Mouse (Mus musculus) layer of hippocampus, adult 11-12 months (tissue): ENCODE data around the gene Sh2d3c.
A peak's percentile ranks its signal among the peaks of the same experiment; 100 is the strongest.

ENCODE experiments used
- DNase-seq: peaks from one replicate; pipeline ENCODE4 v3.0.0; 2022; ENCODE audit warnings: low spot score

The Sh2d3c gene

DNA sequence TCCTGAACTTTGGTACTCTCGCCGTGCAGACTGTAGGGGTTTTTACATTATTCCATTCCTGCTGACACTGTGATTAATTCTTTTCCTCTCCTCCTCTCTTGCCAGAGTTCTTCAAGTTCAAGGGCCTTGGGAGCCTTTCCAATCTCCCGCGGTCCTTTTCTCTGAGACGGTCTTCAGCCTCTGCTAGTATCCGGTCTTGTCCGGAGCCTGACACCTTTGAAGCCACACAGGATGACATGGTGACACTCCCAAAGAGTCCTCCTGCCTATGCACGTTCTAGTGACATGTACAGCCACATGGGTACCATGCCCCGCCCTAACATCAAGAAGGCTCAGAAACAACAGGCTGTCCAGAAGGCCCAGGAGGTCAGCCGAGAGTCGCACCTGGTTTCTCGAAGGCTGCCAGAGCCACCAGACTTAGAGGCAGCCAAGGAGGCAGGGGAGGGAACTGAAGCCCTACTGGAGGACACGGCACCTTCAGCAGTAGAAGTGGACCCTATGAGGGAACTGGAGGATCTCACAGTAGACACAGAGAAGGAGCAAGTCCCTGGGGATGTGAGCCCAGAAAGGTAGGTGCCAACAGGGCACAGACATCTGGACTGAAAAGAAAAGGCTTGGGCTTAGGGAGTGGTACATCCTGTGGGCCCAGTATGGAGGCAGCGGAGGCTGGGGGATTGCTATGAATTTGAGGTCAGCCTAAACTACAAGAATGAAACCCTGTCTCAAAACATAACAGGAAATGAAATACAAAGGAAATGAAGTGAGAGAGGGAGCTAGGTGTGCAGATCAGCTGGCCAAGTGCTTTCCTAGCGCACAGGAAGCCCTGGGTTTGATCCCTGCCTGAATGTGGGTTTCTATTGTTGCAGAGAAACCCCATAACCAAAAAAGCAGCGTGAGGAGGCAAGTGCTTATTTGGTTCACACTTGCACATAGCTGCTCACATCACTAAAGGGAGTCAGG is 4.3 kb downstream of the Sh2d3c start:
- DNase-seq = no peak

DNA sequence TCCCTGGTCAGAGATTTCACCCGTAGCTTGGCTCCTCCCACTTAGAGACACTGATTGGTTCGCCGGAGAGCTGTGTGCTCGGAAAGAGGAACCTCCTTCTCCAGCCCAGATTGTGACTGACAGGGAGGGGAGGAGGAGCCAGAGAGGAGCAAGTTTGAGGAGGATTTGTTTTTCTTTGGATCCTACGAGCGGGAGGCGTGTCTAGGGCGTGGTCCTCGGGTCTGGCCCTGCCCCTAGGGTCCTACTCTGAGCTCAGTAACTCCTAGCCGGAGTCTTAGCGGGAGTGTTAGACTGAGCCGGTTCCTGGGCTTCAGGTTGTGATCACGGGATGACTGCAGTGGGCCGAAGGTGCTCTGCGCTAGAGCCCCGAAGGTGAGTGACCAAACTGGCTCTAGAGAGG is 6.6 kb downstream of the Sh2d3c start:
- DNase-seq = peak; percentile 86

DNA sequence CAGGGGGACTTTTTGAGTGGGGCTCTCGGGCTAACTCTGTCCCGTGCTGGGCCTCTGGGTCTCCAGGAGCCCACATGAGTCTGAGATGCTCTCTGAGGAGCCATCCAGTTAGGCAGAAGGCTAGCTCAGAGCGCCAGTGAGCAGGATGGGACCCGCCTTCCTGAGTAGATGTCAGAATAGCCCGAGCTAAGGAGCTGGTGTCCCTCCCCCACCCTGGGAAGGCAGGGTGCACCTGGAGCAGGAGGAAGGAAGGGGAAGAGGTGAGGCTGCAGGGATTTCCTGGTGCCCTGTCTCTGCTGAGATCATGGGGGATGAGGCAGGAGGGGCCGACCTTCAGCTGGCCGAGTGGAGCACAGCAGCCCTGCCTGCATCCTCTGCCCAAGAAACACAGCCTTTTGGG is 7.6 kb downstream of the Sh2d3c start:
- DNase-seq = no peak

GRCm38 (mm10) chr2:32729547-32729946 is 8.7 kb downstream of the Sh2d3c start:
- no peak for DNase-seq

DNA sequence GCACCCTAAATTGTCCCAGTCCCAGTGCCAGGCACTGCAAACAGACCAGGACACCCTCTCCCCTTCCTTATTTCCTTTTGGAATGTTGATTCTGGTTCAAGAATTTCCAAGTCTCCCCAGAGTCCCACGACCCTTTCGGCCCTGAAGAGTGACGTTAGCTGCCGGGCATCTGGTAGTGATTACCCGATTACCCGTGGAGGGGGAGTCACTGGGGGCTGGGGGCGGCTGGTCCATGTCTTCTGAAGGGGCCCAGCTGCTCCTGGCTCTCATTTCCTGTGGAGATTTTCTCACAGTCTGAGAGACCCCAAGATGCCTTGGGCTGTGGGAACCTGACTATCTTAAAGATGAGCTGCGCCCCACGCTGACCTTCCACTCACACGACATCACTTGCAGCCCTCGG is 10.0 kb downstream of the Sh2d3c start:
- no peak for DNase-seq

DNA sequence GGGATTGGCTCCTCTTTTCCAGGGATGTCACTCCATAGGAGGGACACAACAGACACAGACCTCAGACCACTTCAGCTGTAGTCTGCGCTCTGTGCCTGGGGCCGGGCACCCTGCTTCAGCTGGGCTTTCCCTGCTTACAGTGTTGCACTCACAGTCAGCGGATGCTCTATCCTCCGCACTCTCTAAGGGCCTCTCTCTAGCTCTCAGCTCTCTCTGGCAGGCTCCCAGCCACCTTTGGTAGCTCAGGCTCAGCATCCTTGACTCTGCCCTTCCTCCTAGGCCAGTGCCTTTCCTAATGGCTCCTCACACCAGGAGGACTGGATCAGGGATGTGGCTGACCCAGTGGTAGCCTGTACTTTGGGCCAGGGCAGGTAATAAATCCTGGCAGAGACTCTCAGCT is 11.1 kb downstream of the Sh2d3c start:
- DNase-seq = no peak

DNA sequence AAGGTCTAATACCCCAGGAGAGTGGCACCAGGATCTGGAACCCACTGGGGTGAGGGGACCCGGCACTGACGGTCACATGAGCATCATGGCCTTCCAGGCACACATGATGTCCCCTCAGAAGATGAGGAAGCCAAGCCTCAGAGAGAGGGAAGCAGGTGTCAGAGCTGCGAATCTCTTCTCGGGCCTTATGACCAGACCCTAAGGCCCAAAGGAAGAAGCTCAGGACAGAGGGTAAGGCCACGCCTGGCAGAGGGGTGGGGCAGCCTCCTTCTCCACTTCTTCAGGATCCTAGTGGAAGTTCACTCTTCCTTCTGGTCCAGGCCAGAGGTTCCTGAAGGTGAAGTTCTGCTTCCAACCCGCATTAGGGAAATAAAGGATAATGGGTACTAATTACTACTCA is 11.8 kb downstream of the Sh2d3c start:
- no peak for DNase-seq

- no peak for DNase-seq
These were observed 13.6 kb downstream of the Sh2d3c start for GRCm38 (mm10) chr2:32734480-32734879.

- no peak for DNase-seq
These were observed 14.1 kb downstream of the Sh2d3c start for GRCm38 (mm10) chr2:32734933-32735332.

GRCm38 (mm10) chr2:32736306-32736829 is 15.5 kb downstream of the Sh2d3c start:
- DNase-seq = no peak

GRCm38 (mm10) chr2:32737008-32737407 is 16.2 kb downstream of the Sh2d3c start:
- no peak for DNase-seq

DNA sequence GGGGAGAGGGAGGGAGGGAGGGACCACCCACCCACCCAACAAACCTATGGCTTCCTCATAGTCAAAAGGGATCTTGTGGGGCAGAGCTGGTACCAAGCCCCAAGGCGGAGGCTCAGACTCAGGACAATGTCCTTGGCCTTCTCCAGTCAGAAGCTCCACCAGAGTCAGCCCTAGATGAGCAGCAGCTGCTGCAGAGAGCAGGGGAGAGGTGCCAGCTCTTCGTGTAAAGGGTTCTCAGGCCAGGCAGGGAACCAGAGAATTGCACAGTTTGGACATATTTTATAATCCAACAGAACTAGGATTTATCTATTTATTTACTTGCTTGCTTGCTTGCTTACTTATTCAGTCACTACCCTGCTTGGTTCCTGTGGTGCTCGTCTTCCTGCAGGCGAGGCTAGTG is 18.5 kb downstream of the Sh2d3c start:
- DNase-seq = no peak

- DNase-seq = no peak
These were observed 20.0 kb downstream of the Sh2d3c start, which contains the start of gene 6330409D20Rik for GRCm38 (mm10) chr2:32740916-32741272. TSS of gene 6330409D20Rik (minus strand) at chr2:32741016.

DNA sequence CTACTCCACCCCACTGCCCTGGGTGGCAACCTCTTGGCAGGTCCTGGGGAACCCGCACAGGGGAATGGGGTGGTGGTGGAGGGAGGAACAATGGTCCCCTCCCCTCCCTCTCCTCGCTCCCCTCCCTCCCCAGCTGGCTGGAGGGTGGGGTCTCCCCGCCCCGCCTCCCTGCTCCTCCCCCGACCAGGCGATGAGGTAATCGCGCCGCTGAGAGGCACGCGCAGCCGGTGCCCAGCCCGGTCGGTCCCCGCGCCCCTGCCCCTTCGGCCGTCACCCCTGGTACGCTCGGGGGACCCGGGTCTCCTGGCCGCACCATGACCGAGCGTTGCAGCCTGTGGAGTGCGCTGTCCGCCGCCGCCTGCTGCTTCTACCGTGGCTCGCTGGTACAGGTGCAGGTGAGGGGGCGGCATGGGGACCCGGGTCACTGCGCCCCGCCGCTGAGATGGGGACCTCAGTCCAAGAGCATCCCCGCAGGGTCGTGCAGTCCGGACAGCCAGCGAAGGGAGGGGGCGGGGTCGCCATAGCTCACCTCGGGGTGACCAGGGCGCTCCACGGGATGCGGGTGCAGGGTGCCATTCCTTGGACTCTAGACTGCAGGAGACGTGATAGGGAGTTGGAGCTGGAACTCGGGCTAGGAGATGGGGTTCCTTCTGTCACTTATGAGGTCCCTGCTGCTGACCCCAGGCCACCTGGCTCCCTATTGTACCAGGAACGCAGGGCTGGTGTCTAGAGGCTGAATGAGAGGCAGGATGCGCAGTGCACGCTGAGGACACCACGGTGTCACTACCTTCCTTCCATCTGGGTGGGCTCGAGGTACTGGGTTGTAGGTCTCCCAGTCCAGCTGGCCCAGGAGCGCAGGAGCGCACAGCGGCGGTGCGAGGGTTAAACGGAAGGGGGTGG is 20.7 kb downstream of the Sh2d3c start:
- DNase-seq = peak; percentile 48

- peak; percentile 80 for DNase-seq
These were observed 21.3 kb downstream of the Sh2d3c start for GRCm38 (mm10) chr2:32742173-32742531.

- no peak for DNase-seq
These were observed 23.6 kb downstream of the Sh2d3c start for GRCm38 (mm10) chr2:32744272-32744982.

GRCm38 (mm10) chr2:32749082-32749481 is 28.2 kb downstream of the Sh2d3c start:
- DNase-seq = no peak

- DNase-seq = no peak
These were observed 29.3 kb downstream of the Sh2d3c start for GRCm38 (mm10) chr2:32750199-32750598.

- DNase-seq = no peak
These were observed 30.2 kb downstream of the Sh2d3c start for GRCm38 (mm10) chr2:32750887-32751664.

DNA sequence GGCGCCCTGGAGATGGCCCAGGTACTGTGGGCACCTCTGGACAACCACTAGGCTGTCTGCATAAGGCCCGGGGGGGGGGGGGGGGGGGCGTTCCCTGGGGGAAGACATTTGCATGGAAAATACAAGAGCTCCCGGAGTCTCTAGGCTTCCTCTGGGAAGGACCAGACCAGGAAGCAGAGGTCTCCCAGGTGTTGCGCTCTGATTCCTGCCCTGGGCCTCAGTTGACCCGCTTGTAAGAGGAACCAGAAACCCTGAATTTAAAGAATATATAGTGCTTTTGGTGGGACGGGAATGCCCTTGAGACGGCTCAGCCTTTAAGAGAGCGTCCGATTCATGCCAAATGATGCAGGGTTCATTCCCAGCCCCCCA is 30.8 kb downstream of the Sh2d3c start:
- DNase-seq = no peak

DNA sequence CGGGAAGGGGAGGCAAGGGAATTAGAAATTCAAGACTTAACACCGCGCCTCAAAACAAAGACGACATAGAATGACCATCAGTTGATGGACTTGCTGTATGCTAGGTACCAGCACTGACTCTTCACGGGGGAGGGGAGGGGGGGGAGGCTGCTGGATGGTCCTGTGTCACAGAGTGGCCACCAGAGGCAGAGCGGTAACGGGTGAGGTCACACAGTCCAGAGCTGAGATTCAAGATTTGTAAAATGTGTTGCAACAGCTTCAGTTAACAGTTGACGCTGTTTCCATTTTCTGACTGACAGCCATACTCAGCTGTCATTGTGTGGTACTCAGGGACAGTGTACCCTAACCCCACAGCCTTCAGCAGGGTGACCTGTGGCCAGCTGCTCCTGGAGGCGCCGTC is 31.3 kb downstream of the Sh2d3c start:
- DNase-seq = no peak
